Mouse (Mus musculus): ENCODE measurements around the gene Ntan1.

- TF ChIP-seq POLR2A (IDR thresholded peaks at IDR 0.05; ENCODE audit: low read depth, low read length) (no peak), CTCF (IDR thresholded peaks at IDR 0.05; ENCODE audit: extremely low read depth, insufficient read length, insufficient replicate concordance, low read depth, low read length) (peak; percentile 26; the same call in 1 of the 2 replicates)
Measured at GRCm38 (mm10) chr16:13830444-13830843, 11.8 kb downstream of the Ntan1 start.
